Mouse (Mus musculus) heart, embryonic 12.5 days (tissue): ENCODE data around the gene Borcs7. TPM values are rescaled to one million over a fixed set of nuclear protein-coding genes. Genes with fewer than 3 reads are reported as not detected.

ENCODE experiments used
- ATAC-seq: fragments of 200-750 bp; cut with Nextera tagmentation; 2 replicates; pipeline ENCODE4 v1.8.0; 2017; ENCODE audit warnings: moderate TSS enrichment, moderate library complexity; ENCODE audit not compliant: insufficient number of reproducible peaks, low FRiP score
- H3K27ac ChIP-seq: fragments of 300-500 bp; sonication (generic); 2 replicates; pipeline ENCODE4 v1.5.1; 2016; ENCODE audit warnings: mild to moderate bottlenecking, moderate library complexity; ENCODE audit not compliant: poor library complexity, severe bottlenecking
- H3K27me3 ChIP-seq: fragments of 300-500 bp; sonication (generic); replicated peaks from 2 replicates; pipeline ENCODE4 v1.6.1; 2016; ENCODE audit warnings: mild to moderate bottlenecking, moderate library complexity
- H3K36me3 ChIP-seq: fragments of 300-500 bp; sonication (generic); 2 replicates; pipeline ENCODE4 v1.6.1; 2016; ENCODE audit warnings: mild to moderate bottlenecking, moderate library complexity
- H3K4me1 ChIP-seq: fragments of 300-500 bp; sonication (generic); replicated peaks from 2 replicates; pipeline ENCODE4 v1.6.1; 2016; ENCODE audit warnings: mild to moderate bottlenecking
- H3K4me2 ChIP-seq: fragments of 300-500 bp; sonication (generic); 2 replicates; pipeline ENCODE4 v1.6.1; 2016; ENCODE audit warnings: mild to moderate bottlenecking, moderate library complexity
- H3K4me3 ChIP-seq: fragments of 300-500 bp; sonication (generic); 2 replicates; pipeline ENCODE4 v1.5.1; 2016; ENCODE audit warnings: mild to moderate bottlenecking
- H3K9ac ChIP-seq: fragments of 300-500 bp; sonication (generic); 2 replicates; pipeline ENCODE4 v1.6.1; 2016; ENCODE audit warnings: mild to moderate bottlenecking, moderate library complexity
- H3K9me3 ChIP-seq: fragments of 300-500 bp; sonication (generic); replicated peaks from 2 replicates; pipeline ENCODE4 v1.6.1; 2016; ENCODE audit warnings: mild to moderate bottlenecking, moderate library complexity
- WGBS: fragments of 180-500 bp; shearing (Covaris S2); methylation state at CpG from one replicate; pipeline ENCODE4 v1.1.7; 2016; 5-methylcytosine and 5-hydroxymethylcytosine counted together
- polyA plus RNA-seq: library from polyadenylated mRNA; unstranded; fragments of >200 nt; fragmentation: Nextera tagmentation; extraction: Ambion mirVana; gene quantifications from 2 replicates; pipeline ENCODE4 v1.2.1, GENCODE M21; 2016

The Borcs7 gene
- polyA plus RNA-seq, 1 experiment from 2014 or later = 16.3 TPM

- Histone ChIP-seq H3K36me3 (peaks cover 23% of the 10 kb centered on the region), H3K27me3 (no peaks in the 10 kb centered on the region), H3K4me2 (no peak overlapping the region), H3K4me3 (no peak overlapping the region), H3K9me3 (no peaks in the 10 kb centered on the region), H3K9ac (no peak overlapping the region), H3K27ac (no peak overlapping the region), H3K4me1 (peaks cover 28% of the 10 kb centered on the region)
- no peak for ATAC-seq
- 48% methylated on average over 7 of the region's 7 CpGs for WGBS
Observed at GRCm38 (mm10) chr19:46737106-46737505, 47.4 kb downstream of the Borcs7 start.

GRCm38 (mm10) chr19:46740341-46741008 lies 50.8 kb downstream of the Borcs7 start:
- no peaks in the 10 kb centered on the region for H3K9me3 ChIP-seq
- no peak overlapping the region for H3K4me2 ChIP-seq
- H3K27me3 ChIP-seq = no peaks in the 10 kb centered on the region
- peaks cover 6% of the 10 kb centered on the region for H3K4me1 ChIP-seq
- no peak overlapping the region for H3K4me3 ChIP-seq
- H3K9ac ChIP-seq = no peak overlapping the region
- H3K36me3 ChIP-seq = peaks cover 17% of the 10 kb centered on the region
- ATAC-seq = no peak
- no peak overlapping the region for H3K27ac ChIP-seq
- 50% methylated on average over 7 of the region's 7 CpGs for WGBS

GRCm38 (mm10) chr19:46741574-46741973 lies 51.9 kb downstream of the Borcs7 start:
- Histone ChIP-seq H3K27me3 (no peaks in the 10 kb centered on the region), H3K9ac (no peak overlapping the region), H3K4me1 (0 out of 2 replicates have a peak, but pooled peaks cover 4% of the 10 kb centered on the region), H3K27ac (no peak overlapping the region), H3K9me3 (no peaks in the 10 kb centered on the region), H3K36me3 (peaks cover 17% of the 10 kb centered on the region), H3K4me3 (no peak overlapping the region), H3K4me2 (no peak overlapping the region)
- WGBS = 34% methylated on average over 6 of the region's 6 CpGs
- ATAC-seq = no peak

- no peaks in the 10 kb centered on the region for H3K9me3 ChIP-seq
- ATAC-seq = no peak
- 72% methylated on average over 9 of the region's 9 CpGs for WGBS
Observed at GRCm38 (mm10) chr19:46744681-46745080, 55.0 kb downstream of the Borcs7 start.

GRCm38 (mm10) chr19:46747799-46748198 lies 58.1 kb downstream of the Borcs7 start:
- 81% methylated on average over 3 of the region's 3 CpGs for WGBS
- no peak for ATAC-seq

More at GRCm38 (mm10) chr19:46744681-46745080, 55.0 kb downstream of the Borcs7 start:
- H3K4me1 ChIP-seq = no peaks in the 10 kb centered on the region
- peaks cover 6% of the 10 kb centered on the region; the same call in 1 of the 2 replicates for H3K27me3 ChIP-seq
- no peak overlapping the region for H3K4me3 ChIP-seq
- no peak overlapping the region for H3K4me2 ChIP-seq
- H3K27ac ChIP-seq = no peak overlapping the region
- no peaks in the 10 kb centered on the region; the same call in 1 of the 2 replicates for H3K36me3 ChIP-seq
- no peak overlapping the region for H3K9ac ChIP-seq

GRCm38 (mm10) chr19:46752235-46752634 lies 62.5 kb downstream of the Borcs7 start:
- Histone ChIP-seq H3K9ac (no peak overlapping the region), H3K4me1 (no peaks in the 10 kb centered on the region), H3K4me3 (no peak overlapping the region), H3K4me2 (no peak overlapping the region), H3K36me3 (no peaks in the 10 kb centered on the region), H3K27me3 (peaks cover 16% of the 10 kb centered on the region; the same call in 1 of the 2 replicates), H3K27ac (no peak overlapping the region), H3K9me3 (no peaks in the 10 kb centered on the region)
- no peak for ATAC-seq
- WGBS = 48% methylated on average over 5 of the region's 5 CpGs

More at GRCm38 (mm10) chr19:46747799-46748198, 58.1 kb downstream of the Borcs7 start:
- Histone ChIP-seq H3K9me3 (no peaks in the 10 kb centered on the region), H3K4me3 (no peak overlapping the region), H3K4me2 (no peak overlapping the region), H3K36me3 (no peaks in the 10 kb centered on the region), H3K4me1 (no peaks in the 10 kb centered on the region), H3K27me3 (peaks cover 10% of the 10 kb centered on the region; the same call in 1 of the 2 replicates), H3K9ac (no peak overlapping the region), H3K27ac (no peak overlapping the region)

Other genes starting within 250 kb of the Borcs7 start
- gene Trim8, start 188.2 kb upstream of the Borcs7 start, polyA plus RNA-seq = 24.1 and 24.2 TPM in 2 replicates
- gene Arl3, start 116.7 kb upstream of the Borcs7 start, polyA plus RNA-seq = 88.2 and 94.4 TPM in 2 replicates
- 8.1 and 8.9 TPM in 2 replicates for gene Sfxn2, start 116.5 kb upstream of the Borcs7 start, polyA plus RNA-seq
- gene Wbp1l, start 90.8 kb upstream of the Borcs7 start, polyA plus RNA-seq = 53.4 and 55.6 TPM in 2 replicates
- 0.86 and 1.3 TPM in 2 replicates for gene Cyp17a1, start 16.7 kb upstream of the Borcs7 start, polyA plus RNA-seq
- gene As3mt, start 17.6 kb downstream of the Borcs7 start, polyA plus RNA-seq = 50.3 and 51.3 TPM in 2 replicates
- gene Cnnm2, start 71.7 kb downstream of the Borcs7 start, polyA plus RNA-seq = 3.9 and 4.0 TPM in 2 replicates